Mouse (Mus musculus): ENCODE data around the gene Stk10. TPM values are rescaled to one million over a fixed set of nuclear protein-coding genes. Genes with fewer than 3 reads are reported as not detected.

The Stk10 gene
- polyA plus RNA-seq, 1 experiment from 2014 or later: 0.80 TPM

DNA sequence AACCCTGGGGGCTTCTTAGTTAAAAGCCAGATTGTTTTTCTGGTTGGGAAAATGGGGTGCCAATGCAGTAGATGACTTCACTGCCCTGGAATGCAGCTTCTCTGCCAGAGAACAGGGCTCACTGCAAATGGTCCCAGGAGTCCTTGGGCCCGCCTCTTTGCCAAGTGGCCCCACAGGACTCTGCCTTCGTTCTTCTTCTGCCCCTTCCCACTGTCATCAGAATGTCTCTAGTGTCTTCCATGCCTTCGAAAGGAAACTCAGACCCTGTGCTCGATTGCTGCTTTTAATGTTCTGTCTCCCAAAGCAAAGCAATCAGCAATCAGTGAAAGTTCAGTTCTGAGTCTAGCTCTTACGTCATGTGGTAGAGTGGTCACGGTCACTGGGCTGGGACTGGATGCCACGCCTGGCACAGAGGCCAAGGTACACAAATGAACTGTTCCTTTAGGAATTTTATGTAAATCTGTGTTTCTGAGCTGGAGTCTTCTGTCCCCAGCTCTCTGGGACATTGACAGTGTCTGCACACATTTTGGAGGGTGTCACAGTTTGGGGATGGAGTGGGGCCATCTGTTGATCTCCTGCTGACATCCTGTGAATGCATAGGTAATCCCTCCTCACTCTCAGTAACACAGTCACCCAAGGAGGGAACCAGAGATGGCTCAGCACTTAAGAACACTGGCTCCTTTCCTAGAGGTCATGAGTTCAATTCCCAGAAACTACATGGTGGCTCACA, 72.2 kb downstream of the Stk10 start:
- peaks cover 8% of the 10 kb centered on the region for H3K4me1 ChIP-seq (ENCODE audit: control insufficient read depth, insufficient read depth, low read length)
- 44% methylated on average over 7 of the region's 7 CpGs for WGBS
- H3K4me3 ChIP-seq (ENCODE audit: low read depth, low read length): no peak overlapping the region
- H3K9me3 ChIP-seq (replicated peaks; ENCODE audit: control insufficient read depth, low read length): no peaks in the 10 kb centered on the region
- ATAC-seq: peak; percentile 84
- H3K4me2 ChIP-seq (ENCODE audit: low read length): no peak overlapping the region
- no peaks in the 10 kb centered on the region for H3K36me3 ChIP-seq (ENCODE audit: control insufficient read depth, insufficient read depth, low read length)
- peak overlapping the region; percentile 68; the same call in 1 of the 2 replicates for H3K27ac ChIP-seq (ENCODE audit: low read depth, low read length)
- no peak overlapping the region for H3K9ac ChIP-seq (ENCODE audit: low read length)
- peak; percentile 76 for DNase-seq (ENCODE audit: low spot score)
- H3K27me3 ChIP-seq (replicated peaks; ENCODE audit: control insufficient read depth, insufficient read depth, low read length): no peaks in the 10 kb centered on the region

DNA sequence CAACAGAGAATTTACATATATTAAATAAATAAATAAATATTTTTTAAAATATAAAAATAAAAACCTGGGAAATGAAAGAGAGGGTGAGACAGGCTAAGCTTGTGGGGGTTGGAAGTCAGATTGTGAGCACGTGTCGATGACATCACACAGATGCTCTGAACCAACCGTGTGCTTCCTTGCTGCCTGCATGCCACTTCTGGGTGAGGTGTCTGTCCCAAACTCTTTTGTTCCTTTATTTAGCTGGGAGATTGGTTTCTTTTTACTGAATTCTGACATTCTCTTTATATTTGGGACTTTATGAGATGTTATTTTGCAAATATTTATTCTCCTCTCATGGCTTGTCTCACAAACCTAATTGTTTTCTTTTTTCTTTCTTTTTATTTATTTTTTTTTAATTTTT, 72.8 kb downstream of the Stk10 start:
- Histone ChIP-seq H3K4me1 (ENCODE audit: control insufficient read depth, insufficient read depth, low read length) (peaks cover 8% of the 10 kb centered on the region), H3K4me3 (ENCODE audit: low read depth, low read length) (no peak overlapping the region), H3K9me3 (replicated peaks; ENCODE audit: control insufficient read depth, low read length) (no peaks in the 10 kb centered on the region), H3K4me2 (ENCODE audit: low read length) (no peak overlapping the region), H3K36me3 (ENCODE audit: control insufficient read depth, insufficient read depth, low read length) (no peaks in the 10 kb centered on the region), H3K27ac (ENCODE audit: low read depth, low read length) (no peak overlapping the region), H3K27me3 (replicated peaks; ENCODE audit: control insufficient read depth, insufficient read depth, low read length) (no peaks in the 10 kb centered on the region), H3K9ac (ENCODE audit: low read length) (no peak overlapping the region)
- ATAC-seq: no peak
- DNase-seq (ENCODE audit: low spot score): no peak
- WGBS: 78% methylated on average over 3 of the region's 3 CpGs

DNA sequence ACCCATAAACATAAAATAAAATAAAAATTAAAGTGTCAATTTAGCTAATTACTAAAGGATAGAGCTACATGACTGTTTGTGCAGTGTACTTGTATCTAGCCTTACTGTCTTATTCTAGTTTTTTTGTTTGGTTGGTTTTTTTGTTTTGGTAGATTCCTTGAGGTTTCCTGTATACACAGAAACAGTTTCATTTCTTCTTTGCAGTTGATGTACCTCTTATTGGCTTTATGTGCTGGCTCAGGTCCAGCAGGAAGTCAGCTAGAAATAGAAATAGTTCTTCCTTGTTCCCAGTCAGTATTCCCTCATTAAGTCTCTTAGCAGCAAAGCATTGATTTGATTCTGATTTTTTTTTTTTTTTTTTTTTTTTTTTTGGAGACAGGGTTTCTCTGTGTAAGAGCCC, 74.2 kb downstream of the Stk10 start:
- ATAC-seq (no peak), DNase-seq (ENCODE audit: low spot score) (no peak)
- no peaks in the 10 kb centered on the region for H3K9me3 ChIP-seq (replicated peaks; ENCODE audit: control insufficient read depth, low read length)
- H3K27ac ChIP-seq (ENCODE audit: low read depth, low read length): no peak overlapping the region
- no peaks in the 10 kb centered on the region for H3K36me3 ChIP-seq (ENCODE audit: control insufficient read depth, insufficient read depth, low read length)
- H3K4me1 ChIP-seq (ENCODE audit: control insufficient read depth, insufficient read depth, low read length): peaks cover 8% of the 10 kb centered on the region
- no peak overlapping the region for H3K4me2 ChIP-seq (ENCODE audit: low read length)
- no peak overlapping the region for H3K4me3 ChIP-seq (ENCODE audit: low read depth, low read length)
- H3K27me3 ChIP-seq (replicated peaks; ENCODE audit: control insufficient read depth, insufficient read depth, low read length): no peaks in the 10 kb centered on the region
- H3K9ac ChIP-seq (ENCODE audit: low read length): no peak overlapping the region

DNA sequence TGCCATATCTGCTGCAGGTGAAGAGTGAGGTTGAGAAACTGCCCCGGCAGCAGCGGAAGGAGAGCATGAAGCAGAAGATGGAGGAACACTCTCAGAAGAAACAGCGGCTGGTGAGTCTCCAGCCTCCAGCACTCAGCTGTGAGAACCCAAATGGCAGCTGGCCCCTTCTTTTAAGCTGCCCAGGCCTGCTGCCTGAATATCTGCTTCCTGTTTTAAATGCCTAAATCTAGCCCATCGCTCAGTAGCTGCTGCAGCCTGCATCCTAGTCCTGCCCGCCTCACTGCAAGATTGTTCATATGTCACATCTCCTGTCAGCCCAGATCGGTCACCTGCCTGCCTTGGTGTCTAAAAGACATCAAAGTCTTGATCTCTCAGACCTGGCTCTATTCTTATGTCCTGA, 77.5 kb downstream of the Stk10 start:
- no peaks in the 10 kb centered on the region for H3K9me3 ChIP-seq (replicated peaks; ENCODE audit: control insufficient read depth, low read length)
- 89% methylated on average over 6 of the region's 6 CpGs for WGBS
- no peak overlapping the region for H3K27ac ChIP-seq (ENCODE audit: low read depth, low read length)
- DNase-seq (ENCODE audit: low spot score) (no peak), ATAC-seq (no peak)
- H3K27me3 ChIP-seq (replicated peaks; ENCODE audit: control insufficient read depth, insufficient read depth, low read length): no peaks in the 10 kb centered on the region
- H3K4me2 ChIP-seq (ENCODE audit: low read length): no peak overlapping the region
- no peak overlapping the region for H3K9ac ChIP-seq (ENCODE audit: low read length)
- H3K4me1 ChIP-seq (ENCODE audit: control insufficient read depth, insufficient read depth, low read length): no peaks in the 10 kb centered on the region
- no peak overlapping the region for H3K4me3 ChIP-seq (ENCODE audit: low read depth, low read length)
- H3K36me3 ChIP-seq (ENCODE audit: control insufficient read depth, insufficient read depth, low read length): no peaks in the 10 kb centered on the region

DNA sequence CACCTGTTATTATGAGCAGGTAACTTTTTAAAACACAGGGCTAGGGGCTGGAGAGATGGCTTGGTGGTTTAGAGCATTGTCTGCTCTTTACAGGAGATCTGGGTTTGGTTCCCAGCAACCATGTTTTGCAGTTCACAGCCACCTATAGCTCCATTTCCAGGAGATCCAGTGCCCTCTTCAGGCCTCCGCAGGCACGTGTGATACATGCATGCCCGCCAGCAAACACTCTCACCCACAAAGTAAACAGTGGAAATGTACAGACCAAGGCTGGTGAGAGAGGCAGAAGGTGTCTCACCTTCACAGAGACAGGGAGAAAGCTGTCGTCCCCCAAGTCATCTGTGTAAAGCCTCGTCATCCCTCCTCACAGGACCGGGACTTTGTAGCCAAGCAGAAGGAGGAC, 79.2 kb downstream of the Stk10 start:
- 78% methylated on average over 6 of the region's 6 CpGs for WGBS
- Histone ChIP-seq H3K9me3 (replicated peaks; ENCODE audit: control insufficient read depth, low read length) (no peaks in the 10 kb centered on the region), H3K4me1 (ENCODE audit: control insufficient read depth, insufficient read depth, low read length) (no peaks in the 10 kb centered on the region), H3K9ac (ENCODE audit: low read length) (no peak overlapping the region), H3K36me3 (ENCODE audit: control insufficient read depth, insufficient read depth, low read length) (no peaks in the 10 kb centered on the region), H3K4me3 (ENCODE audit: low read depth, low read length) (no peak overlapping the region), H3K4me2 (ENCODE audit: low read length) (no peak overlapping the region), H3K27ac (ENCODE audit: low read depth, low read length) (no peak overlapping the region), H3K27me3 (replicated peaks; ENCODE audit: control insufficient read depth, insufficient read depth, low read length) (no peaks in the 10 kb centered on the region)
- no peak for DNase-seq (ENCODE audit: low spot score)
- ATAC-seq: no peak

DNA sequence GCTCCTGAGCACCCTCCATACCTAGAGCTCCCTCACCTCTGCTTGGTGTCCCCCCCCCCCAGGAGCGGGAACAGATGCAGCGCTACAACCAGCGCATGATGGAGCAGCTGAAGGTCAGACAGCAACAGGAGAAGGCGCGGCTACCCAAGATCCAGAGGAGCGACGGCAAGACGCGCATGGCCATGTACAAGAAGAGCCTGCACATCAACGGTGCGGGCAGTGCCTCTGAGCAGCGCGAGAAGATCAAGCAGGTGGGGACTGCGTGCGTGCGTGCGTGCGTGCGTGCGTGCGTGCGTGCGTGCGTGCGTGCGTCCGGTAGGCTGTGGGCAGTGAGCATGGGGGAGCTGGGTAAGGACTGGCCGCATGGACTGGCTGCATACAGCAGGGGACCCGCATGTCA, 81.4 kb downstream of the Stk10 start:
- Histone ChIP-seq H3K9ac (ENCODE audit: low read length) (no peak overlapping the region), H3K4me3 (ENCODE audit: low read depth, low read length) (no peak overlapping the region), H3K27ac (ENCODE audit: low read depth, low read length) (no peak overlapping the region), H3K4me2 (ENCODE audit: low read length) (no peak overlapping the region), H3K9me3 (replicated peaks; ENCODE audit: control insufficient read depth, low read length) (no peaks in the 10 kb centered on the region), H3K27me3 (replicated peaks; ENCODE audit: control insufficient read depth, insufficient read depth, low read length) (no peaks in the 10 kb centered on the region), H3K36me3 (ENCODE audit: control insufficient read depth, insufficient read depth, low read length) (no peaks in the 10 kb centered on the region), H3K4me1 (ENCODE audit: control insufficient read depth, insufficient read depth, low read length) (no peaks in the 10 kb centered on the region)
- DNase-seq (ENCODE audit: low spot score) (no peak), ATAC-seq (no peak)
- 96% methylated on average over 29 of the region's 29 CpGs for WGBS

DNA sequence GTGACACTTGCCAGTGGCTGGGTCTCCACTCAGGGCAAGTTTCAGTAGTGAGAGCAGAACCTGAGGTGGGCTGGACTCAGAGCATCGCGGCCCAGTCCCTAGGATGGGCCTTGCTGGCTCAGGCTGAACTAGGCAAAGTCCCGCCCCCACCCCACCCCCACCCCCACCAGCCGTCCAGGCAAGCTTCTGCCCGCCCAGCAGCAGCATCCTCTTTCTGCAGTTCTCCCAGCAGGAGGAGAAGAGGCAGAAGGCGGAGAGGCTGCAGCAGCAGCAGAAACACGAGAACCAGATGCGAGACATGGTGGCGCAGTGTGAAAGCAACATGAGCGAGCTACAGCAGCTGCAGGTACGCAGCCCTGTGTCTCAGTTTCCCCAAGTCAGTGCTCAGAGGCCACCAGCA, 82.5 kb downstream of the Stk10 start:
- no peak for DNase-seq (ENCODE audit: low spot score)
- no peaks in the 10 kb centered on the region for H3K4me1 ChIP-seq (ENCODE audit: control insufficient read depth, insufficient read depth, low read length)

DNA sequence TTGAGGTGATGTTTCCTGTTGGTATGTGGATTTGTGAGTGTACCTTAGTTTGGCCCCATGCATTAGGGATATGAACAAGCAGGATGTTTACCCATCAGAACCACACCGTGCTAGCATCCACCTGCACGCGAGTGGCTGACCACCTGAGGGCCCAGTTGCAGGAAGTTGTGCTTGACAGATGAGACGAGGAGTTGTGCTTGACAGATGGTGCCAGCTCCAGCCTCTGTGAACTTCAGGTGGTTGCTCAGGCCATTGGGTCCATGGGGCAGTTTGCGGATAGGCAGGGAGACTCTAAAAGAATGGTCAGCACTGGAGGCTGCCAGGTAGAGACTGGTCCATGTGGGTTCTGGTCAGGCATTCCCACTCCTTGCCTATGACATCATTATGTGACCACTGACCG, 83.0 kb downstream of the Stk10 start:
- H3K36me3 ChIP-seq (ENCODE audit: control insufficient read depth, insufficient read depth, low read length): no peaks in the 10 kb centered on the region
- WGBS: 81% methylated on average over 6 of the region's 6 CpGs
- no peak overlapping the region for H3K9ac ChIP-seq (ENCODE audit: low read length)
- no peak overlapping the region for H3K4me2 ChIP-seq (ENCODE audit: low read length)
- no peaks in the 10 kb centered on the region for H3K4me1 ChIP-seq (ENCODE audit: control insufficient read depth, insufficient read depth, low read length)
- DNase-seq (ENCODE audit: low spot score) (no peak), ATAC-seq (no peak)
- H3K27me3 ChIP-seq (replicated peaks; ENCODE audit: control insufficient read depth, insufficient read depth, low read length): no peaks in the 10 kb centered on the region
- H3K9me3 ChIP-seq (replicated peaks; ENCODE audit: control insufficient read depth, low read length): no peaks in the 10 kb centered on the region
- no peak overlapping the region for H3K4me3 ChIP-seq (ENCODE audit: low read depth, low read length)
- H3K27ac ChIP-seq (ENCODE audit: low read depth, low read length): no peak overlapping the region

More for the DNA sequence above, 82.5 kb downstream of the Stk10 start:
- H3K27ac ChIP-seq (ENCODE audit: low read depth, low read length): no peak overlapping the region
- no peak overlapping the region for H3K4me3 ChIP-seq (ENCODE audit: low read depth, low read length)
- H3K27me3 ChIP-seq (replicated peaks; ENCODE audit: control insufficient read depth, insufficient read depth, low read length): no peaks in the 10 kb centered on the region
- no peak for ATAC-seq
- no peak overlapping the region for H3K9ac ChIP-seq (ENCODE audit: low read length)
- no peak overlapping the region for H3K4me2 ChIP-seq (ENCODE audit: low read length)
- WGBS: 22% methylated on average over 11 of the region's 11 CpGs
- H3K9me3 ChIP-seq (replicated peaks; ENCODE audit: control insufficient read depth, low read length): no peaks in the 10 kb centered on the region
- no peaks in the 10 kb centered on the region for H3K36me3 ChIP-seq (ENCODE audit: control insufficient read depth, insufficient read depth, low read length)

DNA sequence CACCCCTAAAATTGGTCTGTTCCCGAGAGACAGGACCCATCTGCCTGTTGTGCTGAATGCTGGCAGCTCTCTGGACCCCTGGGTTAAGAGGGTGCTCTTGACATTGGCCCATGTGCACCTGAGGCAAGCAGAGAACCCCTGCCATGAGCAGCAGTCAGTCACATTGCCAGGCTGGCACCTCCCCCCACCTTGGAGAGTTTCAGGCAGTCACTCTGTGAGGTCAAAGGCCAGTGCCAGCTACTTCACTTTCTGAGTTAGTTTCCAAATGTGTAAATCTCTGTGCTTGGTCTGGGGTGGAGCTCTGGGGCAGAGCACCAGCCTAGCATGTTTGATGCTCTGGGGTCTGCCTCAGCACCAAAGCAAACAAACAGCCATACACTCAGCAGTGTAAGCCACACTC, 84.9 kb downstream of the Stk10 start:
- Histone ChIP-seq H3K27me3 (replicated peaks; ENCODE audit: control insufficient read depth, insufficient read depth, low read length) (no peaks in the 10 kb centered on the region), H3K27ac (ENCODE audit: low read depth, low read length) (no peak overlapping the region), H3K4me3 (ENCODE audit: low read depth, low read length) (no peak overlapping the region), H3K36me3 (ENCODE audit: control insufficient read depth, insufficient read depth, low read length) (no peaks in the 10 kb centered on the region), H3K9me3 (replicated peaks; ENCODE audit: control insufficient read depth, low read length) (no peaks in the 10 kb centered on the region), H3K9ac (ENCODE audit: low read length) (no peak overlapping the region), H3K4me1 (ENCODE audit: control insufficient read depth, insufficient read depth, low read length) (no peaks in the 10 kb centered on the region; the same call in 1 of the 2 replicates), H3K4me2 (ENCODE audit: low read length) (no peak overlapping the region)
- DNase-seq (ENCODE audit: low spot score) (no peak), ATAC-seq (no peak)
- WGBS: 78% methylated on average over 1 of the region's 1 CpGs
